Mouse (Mus musculus) cerebellum, postnatal 14 days (tissue): ENCODE measurements around the gene Nr1h2.

ENCODE experiments used
- DNase-seq, 2 experiments: peaks; one replicate each; pipeline ENCODE4 v3.0.0; 2021; ENCODE audit warnings: mixed read lengths in 2 of 2

Gene Nr1h2

DNA sequence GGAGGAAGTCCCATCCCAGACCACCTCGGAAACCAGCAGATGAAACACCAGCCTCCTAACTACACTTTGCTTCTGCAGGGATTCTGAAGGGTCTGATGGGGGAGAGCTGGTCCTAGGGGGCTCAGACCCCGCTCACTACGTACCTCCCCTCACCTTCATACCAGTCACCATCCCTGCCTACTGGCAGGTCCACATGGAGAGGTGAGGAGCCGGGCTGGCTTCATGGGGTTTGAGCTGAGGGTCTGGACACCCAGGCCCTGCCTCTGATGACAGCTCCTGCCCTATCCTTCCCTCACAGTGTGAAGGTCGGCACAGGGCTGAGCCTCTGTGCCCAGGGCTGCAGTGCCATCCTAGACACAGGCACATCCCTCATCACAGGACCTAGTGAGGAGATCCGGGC lies 31.2 kb upstream of the Nr1h2 start:
- DNase-seq: no peak

DNA sequence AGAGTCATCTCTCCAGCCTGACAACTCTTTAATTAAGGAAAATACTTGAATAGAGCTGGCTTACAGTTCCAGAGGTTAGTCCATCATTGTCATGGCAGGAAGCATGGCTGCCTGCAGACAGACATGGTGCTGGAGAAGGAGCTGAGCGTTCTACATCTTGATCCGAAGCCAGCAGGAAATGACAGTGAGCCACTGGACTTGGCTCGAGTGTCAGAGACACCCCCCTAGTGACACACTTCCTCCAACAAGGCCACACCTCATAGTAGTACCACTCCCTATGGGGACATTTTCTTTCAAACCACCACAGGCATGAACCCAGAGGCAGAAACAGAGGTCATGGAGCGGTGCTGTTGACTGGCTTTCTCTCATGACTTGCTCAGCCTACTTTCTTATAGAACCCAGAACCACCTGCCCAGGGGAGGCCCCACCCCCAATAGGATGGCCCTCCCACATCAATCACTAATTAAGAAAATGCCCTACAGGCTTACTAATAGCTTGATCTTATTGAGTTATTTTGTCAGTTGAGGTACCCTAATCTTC lies 30.6 kb upstream of the Nr1h2 start:
- no peak for DNase-seq

GRCm38 (mm10) chr7:44583146-44583545 lies 29.4 kb upstream of the Nr1h2 start:
- DNase-seq: no peak

DNA sequence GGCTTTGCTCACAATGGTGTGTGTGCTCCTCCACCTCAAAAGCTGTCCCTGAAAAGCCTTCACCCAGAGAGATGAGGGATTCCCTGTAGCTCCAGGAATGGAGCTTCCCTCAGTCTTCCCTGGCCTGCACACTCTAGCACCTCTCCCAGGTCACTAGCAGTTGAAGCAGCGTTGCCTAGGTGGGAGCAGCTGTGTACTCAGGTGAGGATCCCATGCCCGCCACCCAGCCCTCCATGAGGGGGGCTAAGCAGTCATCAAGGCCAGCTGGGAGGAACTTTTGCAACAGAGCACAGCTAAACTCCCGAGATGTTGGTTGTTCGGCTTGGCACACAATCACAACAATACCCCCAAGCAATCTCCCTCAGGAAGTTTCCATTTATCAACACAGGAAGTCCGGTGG lies 29.0 kb upstream of the Nr1h2 start:
- DNase-seq: no peak

- no peak for DNase-seq
Measured at GRCm38 (mm10) chr7:44581637-44582036, 27.9 kb upstream of the Nr1h2 start.

GRCm38 (mm10) chr7:44576333-44576844 lies 22.6 kb upstream of the Nr1h2 start:
- DNase-seq: peak in 1 of 2 experiments; percentile 20

GRCm38 (mm10) chr7:44572956-44573484 lies 19.3 kb upstream of the Nr1h2 start:
- no peak for DNase-seq

GRCm38 (mm10) chr7:44572213-44572701 lies 18.5 kb upstream of the Nr1h2 start, which contains the start of gene Napsa:
Napsa (plus strand) TSS chr7:44572380.
- DNase-seq: no peak

- no peak for DNase-seq
Measured at GRCm38 (mm10) chr7:44571811-44572210, 18.1 kb upstream of the Nr1h2 start.

GRCm38 (mm10) chr7:44570989-44571388 lies 17.2 kb upstream of the Nr1h2 start:
- no peak for DNase-seq

DNA sequence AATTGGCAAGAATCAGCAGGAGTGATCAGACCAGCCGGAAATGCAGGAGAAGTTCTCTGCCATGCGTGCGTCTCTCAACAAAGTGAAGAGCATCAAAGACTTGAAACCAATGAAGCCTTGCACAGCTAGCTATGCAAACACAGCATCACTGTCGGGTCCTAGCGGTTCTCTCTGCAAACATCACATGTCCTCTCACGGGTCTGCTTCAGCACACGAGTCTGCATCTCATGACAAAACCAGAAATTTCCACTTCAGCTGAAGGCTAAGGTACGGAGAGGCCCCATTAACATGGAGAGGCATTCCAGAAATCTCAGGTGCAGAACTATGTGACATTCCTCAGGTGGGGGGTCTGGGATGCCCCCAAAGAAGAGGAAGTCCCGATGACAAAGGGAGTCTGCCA lies 15.1 kb upstream of the Nr1h2 start:
- DNase-seq: no peak

GRCm38 (mm10) chr7:44565414-44565813 lies 11.7 kb upstream of the Nr1h2 start:
- DNase-seq: no peak

DNA sequence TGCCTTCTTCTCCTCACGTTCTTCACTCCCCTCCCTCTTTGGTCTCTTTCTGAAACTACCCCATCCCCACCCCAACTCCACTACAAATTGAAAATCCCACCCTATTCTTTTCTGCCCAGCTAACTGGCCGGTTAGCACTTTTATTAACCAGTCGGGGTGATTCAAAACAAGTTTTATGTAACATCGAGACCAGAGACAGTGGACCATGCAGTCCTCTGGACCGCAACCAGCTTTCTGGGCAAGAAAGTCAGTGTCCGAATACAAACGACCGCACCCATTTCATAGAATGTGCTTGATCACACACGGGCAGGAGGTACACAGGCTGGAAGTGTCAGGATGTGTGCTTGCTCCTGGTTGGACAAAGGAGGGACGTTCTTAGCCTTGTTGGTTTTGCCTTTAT lies 10.7 kb upstream of the Nr1h2 start:
- DNase-seq: no peak

DNA sequence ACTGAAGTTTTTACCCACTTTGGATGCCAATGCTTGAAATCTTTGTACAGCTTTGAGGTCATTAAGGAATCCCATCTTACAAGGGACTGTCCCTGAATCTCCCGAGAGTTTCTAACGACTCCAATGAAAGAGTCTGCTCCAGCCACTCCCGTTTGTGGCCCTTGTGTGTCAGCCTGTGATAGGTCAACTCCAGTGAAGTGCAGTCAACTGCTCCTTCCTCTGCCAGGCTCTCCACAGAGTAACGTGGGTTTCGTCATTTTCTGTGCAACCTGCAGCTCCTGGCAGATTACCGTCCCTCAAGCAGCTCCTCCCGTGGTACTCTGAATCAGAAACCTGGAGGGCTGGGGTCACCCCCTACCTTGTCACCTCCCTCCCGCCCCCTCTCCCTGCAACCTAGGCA lies 9.5 kb upstream of the Nr1h2 start:
- DNase-seq: no peak

DNA sequence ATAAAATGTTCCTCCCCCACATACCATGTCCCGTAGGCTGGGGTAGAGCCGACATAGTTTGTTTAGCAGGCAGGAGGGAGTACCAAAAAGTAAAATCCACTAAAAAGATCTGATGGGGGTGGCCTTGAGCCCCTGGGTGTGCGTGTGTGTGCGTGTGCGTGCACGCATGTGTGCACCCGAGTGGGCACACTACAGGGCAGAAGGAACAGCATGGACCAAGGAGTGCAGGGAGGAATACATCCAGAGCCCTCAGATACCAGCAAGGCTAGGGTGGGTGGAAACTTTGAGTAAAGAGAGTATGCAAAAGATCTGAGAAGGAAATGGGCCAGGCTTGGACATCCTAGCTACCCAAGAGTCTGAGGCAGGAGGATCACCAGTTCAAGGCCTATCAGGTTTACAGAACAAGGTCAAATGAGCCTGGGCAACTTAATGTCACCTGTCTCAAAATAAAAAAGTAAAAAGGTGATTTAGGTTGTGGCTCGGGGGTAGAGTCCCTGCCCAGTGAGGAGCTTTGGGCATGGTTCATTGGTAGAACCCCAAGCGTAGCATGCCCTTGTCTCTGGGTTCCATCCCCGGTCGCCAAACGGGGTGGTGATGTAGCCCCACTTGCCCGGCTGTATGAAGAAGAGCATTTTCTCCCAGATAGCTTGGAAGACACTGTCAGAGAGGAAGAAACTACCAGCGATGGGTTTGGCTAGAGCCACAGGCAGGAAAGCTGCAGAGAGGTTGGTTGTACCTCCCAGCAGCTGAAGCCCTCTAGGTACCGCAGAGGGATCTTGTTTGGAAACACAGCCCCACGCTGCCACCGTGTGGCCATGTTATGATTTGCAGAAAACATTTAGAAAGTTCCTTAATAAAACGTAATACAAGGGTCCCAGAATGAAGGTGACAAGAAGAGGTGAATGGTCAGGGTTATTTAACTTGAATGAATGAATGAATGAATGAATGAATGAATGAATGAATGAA lies 7.0 kb upstream of the Nr1h2 start:
- DNase-seq: peak; percentile 93 to 95

DNA sequence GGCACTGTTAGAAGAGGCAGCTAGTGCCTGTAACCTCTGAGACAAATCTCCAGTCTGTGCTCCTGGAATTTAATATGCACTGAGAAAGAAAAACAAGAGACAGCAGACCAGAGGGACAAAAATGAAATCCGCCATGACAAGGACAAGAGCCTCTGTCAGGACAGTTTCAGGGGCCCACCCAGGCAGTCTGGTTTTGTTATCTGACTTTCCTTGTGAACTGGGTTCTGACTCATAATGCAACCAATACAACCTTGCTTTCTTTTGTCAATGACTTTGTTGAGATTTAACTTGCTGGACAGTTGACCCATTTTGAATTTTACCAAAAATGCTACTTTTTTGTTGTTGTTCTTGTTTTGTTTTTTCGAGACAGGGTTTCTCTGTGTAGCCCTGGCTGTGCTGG lies 3.9 kb upstream of the Nr1h2 start:
- DNase-seq: no peak

DNA sequence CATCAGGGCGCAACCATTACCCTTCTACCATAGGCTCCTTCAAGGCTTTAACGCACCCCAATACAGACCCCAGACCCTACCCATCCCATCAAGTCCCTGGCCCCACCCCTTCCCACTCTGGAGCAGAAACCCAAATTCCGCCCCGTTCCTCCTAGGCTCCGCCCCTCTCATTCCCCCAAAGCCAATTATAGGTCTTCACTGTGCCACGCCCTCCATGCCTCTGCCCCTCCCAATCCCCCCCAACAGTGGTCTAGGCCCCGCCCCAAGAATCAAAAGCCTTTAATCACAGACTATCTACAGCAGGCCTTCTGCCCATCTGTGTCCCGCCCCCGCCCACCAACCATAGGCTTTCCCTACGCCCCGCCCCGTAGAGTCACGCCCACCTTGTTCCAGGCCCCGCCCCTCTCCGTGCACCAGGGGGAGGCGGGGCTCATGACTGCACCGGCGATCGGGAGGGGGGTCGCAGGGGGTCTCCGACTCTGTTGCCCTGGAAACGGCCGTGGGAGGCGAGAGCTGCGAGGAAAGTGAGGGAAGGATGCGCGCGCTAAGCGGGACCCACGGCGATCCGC lies 471 bp downstream of the Nr1h2 start:
- peak; percentile 74 to 85 for DNase-seq

DNA sequence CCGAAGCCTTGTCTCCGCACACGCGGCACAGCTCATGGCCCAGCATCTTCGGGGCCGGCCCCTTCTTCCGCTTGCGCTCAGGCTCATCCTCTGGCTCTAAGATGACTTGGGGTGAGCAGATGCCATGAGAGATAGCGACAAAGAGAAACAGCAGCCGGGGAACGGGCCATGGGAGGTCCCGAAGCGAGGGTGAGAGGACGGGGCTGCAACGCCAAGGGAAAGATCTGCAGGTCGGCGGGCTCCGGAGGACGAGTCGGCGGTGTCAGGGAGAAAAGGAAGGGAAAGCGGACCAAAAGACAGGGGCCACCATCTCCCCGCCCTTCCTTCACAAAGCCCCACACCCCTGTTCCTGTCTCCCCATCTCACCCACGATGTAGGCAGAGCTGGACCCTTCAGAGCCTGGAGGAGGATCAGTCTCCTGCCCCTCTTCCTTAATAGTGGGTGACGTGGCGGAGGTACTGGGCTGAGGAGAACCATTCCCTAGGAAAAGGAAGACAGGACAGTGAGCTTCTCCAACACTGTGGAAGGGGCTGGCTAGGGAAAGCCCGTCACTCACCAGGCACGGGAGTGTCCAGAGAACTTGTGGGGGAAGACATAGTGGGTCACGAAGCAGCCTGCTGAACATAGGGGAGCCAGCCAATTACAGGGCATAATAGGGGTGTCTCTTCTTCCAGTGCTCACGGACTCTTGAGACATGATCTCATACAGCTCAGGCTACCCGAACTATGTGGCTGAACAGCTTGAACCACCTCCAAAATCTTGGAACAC lies 1.4 kb downstream of the Nr1h2 start:
- no peak for DNase-seq

GRCm38 (mm10) chr7:44551731-44552130 lies 2.0 kb downstream of the Nr1h2 start:
- peak in 1 of 2 experiments; percentile 46 for DNase-seq

GRCm38 (mm10) chr7:44551301-44551700 lies 2.5 kb downstream of the Nr1h2 start:
- no peak for DNase-seq

DNA sequence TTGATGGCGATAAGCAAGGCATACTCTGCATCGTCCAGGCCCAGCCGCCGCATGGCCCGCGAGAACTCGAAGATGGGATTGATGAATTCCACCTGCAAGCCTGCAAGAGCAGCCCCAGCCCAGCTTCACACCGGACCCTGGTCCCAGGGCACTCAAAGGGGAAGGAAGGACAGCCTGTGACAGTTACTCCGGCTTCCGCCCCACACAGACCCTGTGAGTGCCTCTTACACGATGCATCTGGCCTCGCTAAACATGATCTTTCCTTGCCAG lies 3.4 kb downstream of the Nr1h2 start:
- DNase-seq: no peak

GRCm38 (mm10) chr7:44549621-44550408 lies 3.9 kb downstream of the Nr1h2 start:
- DNase-seq: peak in 1 of 2 experiments; percentile 25
